Mouse (Mus musculus): ENCODE measurements at regions not wholly inside any gene's neighbourhood (a gene's known extent, or its start where the extent isn't known, plus 50 kb on each side); places are given as distances from the start of the nearest gene placed in this dataset.

- no peak overlapping the region for H3K9ac ChIP-seq (ENCODE audit: low read depth, low read length)
- no peak overlapping the region for H3K4me2 ChIP-seq (ENCODE audit: low read length)
- no peak for TF ChIP-seq CTCF (IDR thresholded peaks at IDR 0.05; ENCODE audit: low read depth)
- no peak for DNase-seq (ENCODE audit: low spot score)
- 54% methylated on average over 4 of the region's 4 CpGs for WGBS
- no peak for ATAC-seq (replicated peaks; ENCODE audit: low FRiP score, low read depth)
- no peaks in the 10 kb centered on the region for H3K4me1 ChIP-seq (replicated peaks; ENCODE audit: insufficient read depth, low read length)
- no peak overlapping the region for H3K4me3 ChIP-seq (replicated peaks; ENCODE audit: low read depth, low read length)
- H3K27ac ChIP-seq: no peak overlapping the region
- H3K36me3 ChIP-seq (ENCODE audit: insufficient read depth, low read length): no peaks in the 10 kb centered on the region
- no peaks in the 10 kb centered on the region for H3K9me3 ChIP-seq (replicated peaks; ENCODE audit: low read length)
- H3K27me3 ChIP-seq (ENCODE audit: insufficient read depth, low read length): no peaks in the 10 kb centered on the region
These were observed 106.7 kb upstream of the Foxn2 start for GRCm38 (mm10) chr17:88333816-88334215.

GRCm38 (mm10) chr17:88335271-88335670 lies 105.2 kb upstream of the Foxn2 start:
- Histone ChIP-seq H3K27ac (no peak overlapping the region), H3K36me3 (ENCODE audit: insufficient read depth, low read length) (no peaks in the 10 kb centered on the region), H3K27me3 (ENCODE audit: insufficient read depth, low read length) (no peaks in the 10 kb centered on the region), H3K4me1 (replicated peaks; ENCODE audit: insufficient read depth, low read length) (no peaks in the 10 kb centered on the region), H3K9me3 (replicated peaks; ENCODE audit: low read length) (no peaks in the 10 kb centered on the region), H3K4me2 (ENCODE audit: low read length) (no peak overlapping the region), H3K4me3 (replicated peaks; ENCODE audit: low read depth, low read length) (no peak overlapping the region), H3K9ac (ENCODE audit: low read depth, low read length) (no peak overlapping the region)
- TF ChIP-seq CTCF (IDR thresholded peaks at IDR 0.05; ENCODE audit: low read depth): no peak
- DNase-seq (ENCODE audit: low spot score): no peak
- WGBS: 81% methylated on average over 5 of the region's 5 CpGs
- ATAC-seq (replicated peaks; ENCODE audit: low FRiP score, low read depth): no peak

- Histone ChIP-seq H3K36me3 (ENCODE audit: insufficient read depth, low read length) (no peaks in the 10 kb centered on the region), H3K9ac (ENCODE audit: low read depth, low read length) (no peak overlapping the region), H3K4me1 (replicated peaks; ENCODE audit: insufficient read depth, low read length) (no peaks in the 10 kb centered on the region), H3K27ac (no peak overlapping the region), H3K27me3 (ENCODE audit: insufficient read depth, low read length) (no peaks in the 10 kb centered on the region), H3K9me3 (replicated peaks; ENCODE audit: low read length) (no peaks in the 10 kb centered on the region), H3K4me3 (replicated peaks; ENCODE audit: low read depth, low read length) (no peak overlapping the region), H3K4me2 (ENCODE audit: low read length) (no peak overlapping the region)
- 51% methylated on average over 3 of the region's 3 CpGs for WGBS
- ATAC-seq (replicated peaks; ENCODE audit: low FRiP score, low read depth) (no peak), DNase-seq (ENCODE audit: low spot score) (no peak)
- no peak for TF ChIP-seq CTCF (IDR thresholded peaks at IDR 0.05; ENCODE audit: low read depth)
These were observed 104.3 kb upstream of the Foxn2 start for GRCm38 (mm10) chr17:88336140-88336769.

GRCm38 (mm10) chr17:88337649-88338404 lies 102.7 kb upstream of the Foxn2 start:
- no peak for DNase-seq (ENCODE audit: low spot score)
- Histone ChIP-seq H3K27ac (no peak overlapping the region), H3K27me3 (ENCODE audit: insufficient read depth, low read length) (no peaks in the 10 kb centered on the region), H3K4me3 (replicated peaks; ENCODE audit: low read depth, low read length) (no peak overlapping the region), H3K36me3 (ENCODE audit: insufficient read depth, low read length) (no peaks in the 10 kb centered on the region), H3K9ac (ENCODE audit: low read depth, low read length) (no peak overlapping the region), H3K9me3 (replicated peaks; ENCODE audit: low read length) (no peaks in the 10 kb centered on the region), H3K4me2 (ENCODE audit: low read length) (no peak overlapping the region), H3K4me1 (replicated peaks; ENCODE audit: insufficient read depth, low read length) (no peaks in the 10 kb centered on the region)
- no peak for TF ChIP-seq CTCF (IDR thresholded peaks at IDR 0.05; ENCODE audit: low read depth)
- WGBS: 59% methylated on average over 8 of the region's 8 CpGs
- ATAC-seq (replicated peaks; ENCODE audit: low FRiP score, low read depth): no peak

- no peak for DNase-seq (ENCODE audit: low spot score)
- no peak for TF ChIP-seq CTCF (IDR thresholded peaks at IDR 0.05; ENCODE audit: low read depth)
- no peaks in the 10 kb centered on the region for H3K36me3 ChIP-seq (ENCODE audit: insufficient read depth, low read length)
- H3K9me3 ChIP-seq (replicated peaks; ENCODE audit: low read length): no peaks in the 10 kb centered on the region
- ATAC-seq (replicated peaks; ENCODE audit: low FRiP score, low read depth): no peak
- no peak overlapping the region for H3K4me2 ChIP-seq (ENCODE audit: low read length)
- WGBS: 64% methylated on average over 5 of the region's 5 CpGs
- H3K27ac ChIP-seq: no peak overlapping the region
- no peaks in the 10 kb centered on the region for H3K27me3 ChIP-seq (ENCODE audit: insufficient read depth, low read length)
- H3K4me1 ChIP-seq (replicated peaks; ENCODE audit: insufficient read depth, low read length): no peaks in the 10 kb centered on the region
- H3K9ac ChIP-seq (ENCODE audit: low read depth, low read length): no peak overlapping the region
- H3K4me3 ChIP-seq (replicated peaks; ENCODE audit: low read depth, low read length): no peak overlapping the region
These were observed 99.4 kb upstream of the Foxn2 start for GRCm38 (mm10) chr17:88341141-88341540.

- 63% methylated on average over 5 of the region's 5 CpGs for WGBS
- TF ChIP-seq CTCF (IDR thresholded peaks at IDR 0.05; ENCODE audit: low read depth): no peak
- no peak for ATAC-seq (replicated peaks; ENCODE audit: low FRiP score, low read depth)
- Histone ChIP-seq H3K9ac (ENCODE audit: low read depth, low read length) (no peak overlapping the region), H3K27me3 (ENCODE audit: insufficient read depth, low read length) (no peaks in the 10 kb centered on the region), H3K4me3 (replicated peaks; ENCODE audit: low read depth, low read length) (no peak overlapping the region), H3K27ac (no peak overlapping the region), H3K9me3 (replicated peaks; ENCODE audit: low read length) (no peaks in the 10 kb centered on the region), H3K36me3 (ENCODE audit: insufficient read depth, low read length) (no peaks in the 10 kb centered on the region), H3K4me1 (replicated peaks; ENCODE audit: insufficient read depth, low read length) (no peaks in the 10 kb centered on the region), H3K4me2 (ENCODE audit: low read length) (no peak overlapping the region)
- no peak for DNase-seq (ENCODE audit: low spot score)
These were observed 98.9 kb upstream of the Foxn2 start for GRCm38 (mm10) chr17:88341599-88341998.

Measured in kidney, postnatal 0 days (tissue).